Mouse (Mus musculus) gastrocnemius, postnatal 4 days (tissue): ENCODE results near the gene B4galt7. TPM values are rescaled to one million over a fixed set of nuclear protein-coding genes. Genes with fewer than 3 reads are reported as not detected.
A peak's percentile ranks its signal among the peaks of the same experiment; 100 is the strongest.
"Not testable (repeated sequence)": the region's sequence is repeated elsewhere in the genome, so short reads cannot be mapped to it uniquely, and the experiment has no call there.

Experiments
- DNase-seq, 2 experiments: peaks; one replicate each; pipeline ENCODE4 v3.0.0; 2021 to 2022; ENCODE audit warnings: low spot score in 2 of 2, mixed read lengths in 2 of 2
- total RNA-seq, 2 experiments: library from RNA; stranded (reverse); gene quantifications; 2 replicates each; pipeline ENCODE4 v1.2.3; 2021

Gene B4galt7
- total RNA-seq, 2 experiments from 2014 or later, result 11.0 to 12.1 TPM

DNA sequence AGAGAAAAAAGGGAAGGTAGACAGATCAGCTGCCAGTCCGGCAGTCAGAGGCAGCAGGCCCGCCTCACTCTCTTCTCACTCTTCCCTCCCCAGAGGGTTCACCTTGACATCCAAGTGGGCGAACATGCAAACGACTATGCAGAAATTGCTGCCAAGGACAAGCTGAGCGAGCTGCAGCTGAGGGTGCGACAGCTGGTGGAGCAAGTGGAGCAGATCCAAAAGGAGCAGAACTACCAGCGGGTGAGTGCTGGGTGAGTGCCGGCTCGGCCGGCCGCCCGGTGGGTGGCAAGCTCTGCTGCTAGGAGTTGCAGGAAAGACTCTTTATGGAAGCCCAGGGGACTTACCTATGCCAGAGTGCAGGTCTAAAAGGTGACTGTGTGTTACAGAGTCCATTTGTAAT lies 4.3 kb upstream of the B4galt7 start:
- DNase-seq, result no peak

DNA sequence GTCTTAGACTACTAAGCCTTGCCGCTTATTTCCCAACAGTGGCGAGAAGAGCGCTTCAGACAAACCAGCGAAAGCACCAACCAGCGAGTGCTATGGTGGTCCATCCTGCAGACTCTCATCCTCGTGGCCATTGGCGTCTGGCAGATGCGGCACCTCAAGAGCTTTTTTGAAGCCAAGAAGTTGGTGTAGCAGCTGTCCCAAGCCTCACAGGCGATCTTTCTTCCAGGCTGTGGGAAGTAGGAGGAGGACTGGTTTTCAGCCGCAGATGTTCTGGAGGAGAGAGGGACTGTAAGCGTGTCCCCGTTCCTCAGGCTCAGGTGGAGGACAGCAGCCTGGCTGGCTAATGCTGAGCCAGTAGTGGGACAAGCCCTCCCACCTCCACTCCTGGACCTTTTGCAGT lies 2.9 kb upstream of the B4galt7 start:
- DNase-seq, result no peak

DNA sequence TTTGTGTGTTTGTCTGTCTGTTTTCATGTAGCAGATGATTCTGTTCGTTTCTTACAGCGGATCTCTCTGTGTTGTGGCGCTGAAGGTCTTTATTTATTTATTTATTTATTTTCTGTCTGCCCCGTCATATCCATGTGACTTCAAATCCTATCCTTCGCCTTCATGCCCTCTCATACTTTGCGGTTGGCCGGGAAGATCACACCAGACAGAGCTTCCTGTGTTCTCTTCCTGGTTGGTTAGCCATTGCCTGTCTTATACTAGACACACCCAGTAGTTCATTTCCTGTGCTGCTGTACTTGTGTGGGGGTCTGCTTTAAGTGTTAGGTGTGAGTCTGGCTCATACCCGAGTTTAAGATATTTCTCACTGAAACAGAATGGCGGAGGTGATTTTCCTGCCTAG lies 961 bp downstream of the B4galt7 start:
- DNase-seq, result no peak

DNA sequence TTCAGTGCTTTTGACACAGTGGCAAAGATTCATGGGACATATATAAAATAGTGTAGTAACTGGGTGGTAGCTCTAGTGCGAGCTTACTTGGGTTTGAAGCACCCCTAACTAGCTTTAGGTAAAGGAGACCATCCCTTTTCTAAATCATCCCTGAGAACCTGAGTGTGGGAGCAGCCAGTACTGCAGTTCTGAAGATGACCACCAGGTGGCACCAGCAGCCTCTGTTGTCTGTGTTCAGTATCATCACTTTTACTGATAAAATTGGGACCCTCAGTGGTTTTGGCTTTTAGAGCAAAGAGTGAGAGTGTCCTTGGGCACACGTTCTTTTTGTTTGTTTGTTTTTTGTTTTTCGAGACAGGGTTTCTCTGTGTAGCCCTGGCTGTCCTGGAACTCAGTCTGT lies 1.9 kb downstream of the B4galt7 start:
- peak; percentile 75 to 83 for DNase-seq

DNA sequence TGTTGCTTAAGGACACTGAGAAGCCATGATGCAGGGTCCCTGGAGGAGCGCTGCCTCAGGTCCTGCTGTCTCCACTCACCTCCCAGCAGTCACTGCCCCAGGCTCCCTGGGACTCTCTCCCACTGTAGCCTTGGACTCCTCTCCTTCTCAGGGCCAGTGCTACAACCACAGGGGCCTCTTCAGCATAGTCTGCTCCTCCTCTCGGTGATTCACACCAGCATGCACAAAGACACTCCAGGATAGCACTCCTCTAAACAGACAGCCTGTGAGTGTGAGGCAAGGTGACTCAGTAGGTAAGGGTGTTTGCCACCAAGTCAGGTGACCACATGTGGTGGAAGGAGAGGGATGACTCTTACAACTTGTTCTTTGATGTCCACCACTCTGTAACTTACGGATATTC lies 4.9 kb downstream of the B4galt7 start:
- DNase-seq, result no peak

DNA sequence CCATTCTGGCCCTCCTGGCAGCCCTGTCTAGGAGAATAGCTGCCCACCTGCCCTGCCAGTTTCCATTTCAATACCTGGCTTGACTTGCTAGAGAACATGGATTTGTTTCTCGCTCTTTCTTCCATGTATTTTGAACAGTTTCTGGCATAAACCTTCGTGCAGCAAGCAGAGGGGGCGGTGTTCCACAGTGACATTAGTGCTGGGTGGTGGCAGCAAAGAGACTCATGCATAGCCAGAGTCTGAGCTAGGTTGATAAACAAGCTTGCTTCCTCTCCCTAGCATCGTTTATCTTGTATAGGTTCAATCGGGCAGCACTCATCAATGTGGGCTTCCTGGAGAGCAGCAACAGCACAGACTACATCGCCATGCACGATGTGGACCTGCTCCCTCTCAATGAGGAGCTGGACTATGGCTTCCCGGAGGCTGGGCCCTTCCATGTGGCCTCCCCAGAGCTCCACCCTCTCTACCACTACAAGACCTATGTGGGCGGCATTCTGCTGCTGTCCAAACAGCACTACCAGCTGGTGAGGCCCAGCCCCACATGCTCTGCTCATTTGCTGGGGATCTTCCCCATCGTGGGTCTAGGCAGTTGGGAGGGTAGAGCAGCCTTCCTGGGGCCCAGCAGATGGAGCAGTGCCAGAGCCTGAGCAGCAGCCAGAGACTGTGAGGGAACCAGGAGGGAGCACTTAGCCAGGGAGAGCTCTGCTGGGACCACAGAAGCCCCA lies 7.4 kb downstream of the B4galt7 start:
- no peak for DNase-seq

DNA sequence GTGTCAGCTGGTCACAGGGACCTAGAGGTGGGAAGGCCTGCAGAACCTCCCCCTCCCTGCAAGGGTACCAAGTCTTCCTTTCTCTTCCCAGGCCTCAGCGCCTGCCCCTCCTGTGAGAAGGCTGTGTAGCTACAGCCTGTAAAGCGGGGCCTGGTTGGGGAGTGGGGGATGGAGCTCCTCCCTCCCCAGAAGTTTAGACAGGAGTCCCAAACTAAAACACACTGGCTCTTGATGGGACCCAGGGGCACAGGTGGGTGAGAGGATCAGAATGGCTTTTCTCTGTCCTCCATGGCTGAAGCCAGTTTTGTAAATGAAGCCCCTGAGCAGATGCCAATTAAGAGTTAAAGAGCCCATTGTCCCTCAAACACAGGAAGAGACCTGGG lies 7.9 kb downstream of the B4galt7 start:
- DNase-seq, result no peak

DNA sequence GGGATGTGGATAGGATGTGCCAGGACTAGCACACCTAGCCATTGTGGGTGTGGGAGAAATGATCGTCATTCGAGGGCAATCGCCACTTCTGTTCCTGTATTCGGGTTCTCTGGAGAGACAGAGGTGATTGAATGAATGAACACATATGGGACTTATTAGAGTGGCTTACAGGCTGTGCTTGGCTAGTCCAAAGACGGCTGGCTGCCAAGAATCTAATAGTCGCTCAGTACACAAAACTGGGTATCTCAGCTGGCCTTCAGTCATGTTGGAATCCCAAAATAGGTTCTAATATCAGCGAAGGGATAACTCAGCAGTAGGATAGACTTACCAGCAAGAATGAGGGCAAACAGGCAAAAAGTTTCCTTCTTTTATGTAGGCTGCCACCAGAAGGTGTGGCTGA lies 12.3 kb downstream of the B4galt7 start:
- no peak for DNase-seq

DNA sequence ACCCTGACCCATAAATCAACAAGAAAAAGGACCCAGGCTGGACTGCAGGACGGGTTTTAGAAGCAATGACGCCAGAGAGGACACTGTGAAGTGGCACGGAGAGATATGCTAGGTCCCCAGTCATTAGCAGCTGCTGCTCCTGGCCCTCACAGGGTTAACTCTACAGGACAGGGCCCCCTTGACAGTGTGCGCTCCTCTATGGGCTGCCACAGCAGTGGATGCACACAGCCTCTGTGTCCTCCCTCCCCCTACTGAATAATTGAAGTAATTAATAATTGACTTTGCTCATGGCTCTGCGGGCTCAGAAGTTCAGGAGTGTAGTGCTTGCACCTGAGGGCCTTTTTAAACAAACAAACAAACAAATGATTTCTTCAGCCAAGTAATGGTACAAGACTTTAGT lies 13.8 kb downstream of the B4galt7 start:
- DNase-seq, result no peak

DNA sequence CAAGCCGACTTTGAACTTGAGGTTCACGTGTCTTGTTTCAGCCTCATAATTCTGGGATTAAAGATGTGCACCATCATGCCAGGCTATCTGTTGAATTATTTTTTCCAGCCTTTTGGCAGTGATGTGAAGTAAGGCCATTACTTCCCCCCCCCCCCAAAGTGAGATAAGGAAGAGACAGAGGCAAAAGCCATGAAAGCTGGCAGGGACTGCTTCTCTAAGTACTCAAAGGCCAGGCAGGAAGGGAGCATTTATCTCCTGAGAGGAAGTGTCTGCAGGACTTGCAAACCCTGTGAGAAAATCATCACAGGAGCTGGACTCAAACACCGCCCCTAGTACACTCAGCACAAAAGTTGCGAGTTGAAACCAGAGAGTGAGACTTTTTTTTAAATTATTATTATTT lies 19.6 kb downstream of the B4galt7 start:
- no peak for DNase-seq

DNA sequence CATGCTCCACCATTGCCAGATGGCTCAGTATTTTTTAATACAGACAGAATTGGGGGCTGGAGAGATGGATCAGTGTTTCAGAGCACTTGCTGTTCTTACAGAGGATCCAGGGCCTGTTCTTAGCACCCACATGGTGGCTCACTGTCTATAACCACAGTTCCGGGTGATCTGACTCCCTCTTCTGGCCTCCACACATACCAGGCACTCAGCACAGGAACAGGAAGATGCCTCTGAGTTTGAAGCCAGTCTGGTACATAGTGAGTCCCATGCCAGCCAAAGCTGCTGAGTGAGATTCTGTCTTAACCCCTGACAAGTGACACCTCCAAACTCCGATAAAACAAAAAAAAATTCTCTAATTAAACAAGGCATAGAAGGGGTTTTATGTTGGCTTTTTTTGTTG lies 20.6 kb downstream of the B4galt7 start:
- DNase-seq, result no peak

DNA sequence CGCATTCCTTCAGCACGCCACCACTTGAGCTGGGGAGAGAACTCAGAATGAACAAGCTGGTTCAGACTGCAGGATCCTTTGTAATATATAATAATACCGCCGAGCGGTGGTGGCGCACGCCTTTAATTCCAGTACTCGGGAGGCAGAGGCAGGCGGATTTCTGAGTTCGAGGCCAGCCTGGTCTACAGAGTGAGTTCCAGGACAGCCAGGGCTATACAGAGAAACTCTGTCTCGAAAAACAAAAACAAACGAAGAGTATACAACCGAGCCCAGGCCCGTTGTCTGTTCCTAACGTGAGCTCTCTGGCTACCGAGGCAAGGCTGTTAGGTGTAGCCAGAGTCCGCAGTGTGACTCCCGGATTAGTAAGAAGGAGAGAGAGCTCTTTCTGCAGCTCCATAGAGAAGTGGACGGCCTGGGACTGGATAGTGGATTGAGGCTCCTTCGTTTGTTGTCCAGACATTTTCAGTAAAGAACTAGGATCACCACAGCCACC lies 22.5 kb downstream of the B4galt7 start:
- DNase-seq, result not testable (repeated sequence)

DNA sequence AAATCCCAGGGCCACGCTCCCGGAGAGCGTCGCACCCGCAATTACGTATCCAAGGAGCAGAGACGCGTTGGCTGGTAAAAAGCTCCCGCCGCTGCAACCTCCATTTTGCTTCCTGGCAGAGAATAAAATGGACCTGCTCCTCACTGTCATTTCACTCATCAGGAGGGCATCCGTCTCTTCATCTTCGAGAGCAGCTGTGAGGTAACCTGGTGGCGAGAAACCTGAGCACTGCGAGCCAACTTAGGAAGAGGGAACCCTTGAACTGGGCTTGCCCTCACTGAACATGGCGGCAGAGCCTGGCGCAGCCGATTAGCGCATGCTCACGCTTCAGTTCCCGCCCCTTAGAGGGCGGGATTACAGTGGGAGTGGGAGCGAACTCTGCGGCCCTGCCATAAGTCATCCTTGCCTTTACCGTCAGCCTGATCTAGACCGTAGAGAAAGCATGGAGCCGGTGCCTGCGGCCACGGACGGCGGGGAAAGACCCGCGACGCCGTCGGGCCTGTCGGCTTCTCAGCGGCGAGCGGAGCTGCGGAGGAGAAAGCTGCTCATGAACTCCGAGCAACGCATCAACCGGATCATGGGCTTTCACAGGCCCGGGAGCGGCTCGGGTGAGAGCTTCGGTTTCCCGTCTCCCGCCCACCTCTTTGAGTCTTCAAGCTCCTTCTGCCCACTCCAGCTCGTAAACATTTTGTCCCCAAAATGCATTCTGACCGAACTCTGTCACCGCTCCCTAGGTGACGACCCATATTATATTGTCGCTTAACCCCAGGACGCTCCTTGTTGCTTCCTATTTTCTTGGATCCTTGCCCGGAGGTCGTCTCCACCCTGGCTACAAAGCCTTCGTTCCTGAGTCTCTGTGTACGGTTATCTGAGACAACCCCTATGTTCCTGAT lies 23.2 kb downstream of the B4galt7 start, which contains the start of gene Caml:
Caml (plus strand) TSS at position 357 of the 893 bp plus-strand sequence.
- DNase-seq, result peak; percentile 64 to 88

DNA sequence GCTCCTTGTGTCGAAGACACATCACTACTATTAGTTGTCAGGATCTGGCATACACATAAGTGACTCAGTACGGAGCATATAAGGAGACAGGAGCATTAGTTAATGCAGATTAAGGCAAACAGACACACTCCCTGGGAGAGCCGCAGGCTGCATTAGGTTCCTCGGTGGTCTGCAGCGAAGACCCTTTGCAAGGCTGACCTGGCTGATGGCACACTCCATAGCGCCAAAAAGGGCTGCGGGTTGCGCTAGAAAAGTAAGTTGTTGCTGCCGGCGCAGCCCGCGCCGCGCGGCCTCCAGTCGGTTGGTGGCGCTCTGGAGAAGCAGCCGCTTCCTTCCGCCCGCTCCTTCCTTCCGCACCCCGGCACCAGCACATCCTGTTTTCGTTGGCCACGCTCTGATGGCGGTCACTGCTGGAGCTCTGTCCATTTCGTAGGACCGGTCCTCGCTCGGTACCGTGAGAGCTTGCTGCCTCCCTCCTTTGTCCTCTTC lies 35.0 kb downstream of the B4galt7 start, which contains the start of gene Ddx46:
Ddx46 (plus strand) TSS at position 389 of the 489 bp plus-strand sequence.
- peak; percentile 90 to 92 for DNase-seq

DNA sequence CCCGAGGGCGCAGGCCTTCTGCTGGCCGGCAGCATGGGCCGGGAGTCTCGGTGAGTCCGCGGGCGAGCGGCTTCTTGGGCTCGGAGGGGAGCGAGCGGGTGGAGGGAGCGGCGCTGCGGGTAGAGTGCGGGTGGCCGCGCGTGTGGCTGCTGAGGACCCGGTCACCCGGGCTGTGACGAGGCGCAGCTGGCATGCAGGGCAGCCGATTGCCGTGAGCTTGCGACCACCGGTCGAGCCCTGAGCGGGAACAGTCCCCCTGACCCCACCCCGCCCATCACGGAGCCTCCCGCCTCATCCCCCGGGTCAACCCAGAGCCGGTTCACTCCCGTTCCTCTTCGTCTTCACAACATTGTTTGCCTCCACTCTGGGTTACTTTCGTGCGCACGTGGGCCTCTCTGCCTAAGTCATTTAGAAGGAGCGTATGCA lies 35.5 kb downstream of the B4galt7 start:
- no peak for DNase-seq

DNA sequence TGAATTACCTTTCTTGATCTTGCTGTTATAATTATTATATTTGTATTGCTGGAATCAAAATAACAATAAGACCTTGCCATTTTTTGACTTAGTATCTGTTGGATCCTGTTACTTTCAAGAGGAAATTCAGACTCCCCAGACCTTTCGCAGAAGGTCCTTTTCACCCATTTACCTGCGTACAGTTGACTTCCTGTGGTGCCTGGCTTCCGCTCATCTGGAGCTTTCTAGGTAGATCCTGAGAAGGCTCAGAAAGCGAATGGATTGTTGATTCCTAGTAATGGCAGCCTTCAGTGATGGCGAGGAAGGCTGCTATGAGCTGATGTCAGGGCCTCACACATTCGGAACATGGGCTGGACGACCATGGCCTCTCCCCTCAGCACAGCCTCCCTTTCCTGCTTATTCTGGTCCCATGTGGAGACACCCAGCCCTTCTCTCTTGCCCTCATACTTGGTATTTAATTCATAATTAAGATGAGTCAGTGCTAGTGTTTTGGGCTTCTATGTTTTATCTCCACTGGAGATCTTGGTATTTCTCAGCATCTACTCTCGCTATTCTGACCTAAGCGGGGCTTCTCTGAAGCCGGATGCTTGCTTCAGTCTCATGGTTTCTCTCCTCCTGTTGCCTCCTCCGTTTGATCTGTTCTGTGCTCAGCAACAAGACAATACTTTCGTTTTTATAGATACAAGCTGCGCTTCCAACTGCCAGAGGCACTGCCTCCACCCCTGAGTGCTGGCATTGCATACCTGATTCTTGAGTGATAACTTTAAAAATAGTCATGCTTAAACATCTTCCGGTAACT lies 36.7 kb downstream of the B4galt7 start:
- DNase-seq, result no peak

DNA sequence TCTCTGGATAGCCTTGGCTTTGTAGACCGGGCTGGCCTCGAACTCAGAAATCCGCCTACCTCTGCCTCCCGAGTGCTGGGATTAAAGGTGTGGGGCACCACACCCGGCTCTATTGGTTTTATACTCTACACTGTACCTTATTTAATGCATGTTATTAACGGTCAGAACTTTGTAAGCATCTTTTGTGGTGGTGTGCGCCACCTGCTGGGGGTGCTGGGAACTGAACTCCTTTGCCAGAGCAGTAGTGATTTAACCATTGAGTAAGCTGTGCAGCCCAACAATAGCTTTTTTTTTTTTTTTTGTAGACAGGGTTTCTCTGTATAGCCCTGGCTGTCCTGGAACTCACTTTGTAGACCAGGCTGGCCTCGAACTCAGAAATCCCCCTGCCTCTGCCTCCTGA lies 40.8 kb downstream of the B4galt7 start:
- DNase-seq, result peak; percentile 54 to 70

DNA sequence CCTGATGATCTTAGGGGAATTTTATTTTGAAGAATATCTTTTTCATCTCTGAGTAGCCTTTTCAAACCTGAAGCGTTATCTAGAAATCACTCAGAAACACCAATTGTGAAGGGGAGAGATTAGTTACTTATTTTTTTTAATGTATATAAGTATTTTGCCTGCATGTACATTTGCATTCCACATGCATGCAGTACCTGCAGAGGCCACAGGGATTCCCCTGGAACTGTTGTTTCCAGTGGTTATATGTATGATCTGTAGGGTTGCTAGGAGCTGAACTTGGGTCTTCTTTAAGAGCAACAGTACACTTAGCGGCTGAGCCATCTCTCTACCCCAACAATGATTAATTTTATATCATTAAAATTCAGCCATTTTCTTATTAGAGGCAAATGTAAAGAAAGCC lies 44.8 kb downstream of the B4galt7 start:
- DNase-seq, result no peak

DNA sequence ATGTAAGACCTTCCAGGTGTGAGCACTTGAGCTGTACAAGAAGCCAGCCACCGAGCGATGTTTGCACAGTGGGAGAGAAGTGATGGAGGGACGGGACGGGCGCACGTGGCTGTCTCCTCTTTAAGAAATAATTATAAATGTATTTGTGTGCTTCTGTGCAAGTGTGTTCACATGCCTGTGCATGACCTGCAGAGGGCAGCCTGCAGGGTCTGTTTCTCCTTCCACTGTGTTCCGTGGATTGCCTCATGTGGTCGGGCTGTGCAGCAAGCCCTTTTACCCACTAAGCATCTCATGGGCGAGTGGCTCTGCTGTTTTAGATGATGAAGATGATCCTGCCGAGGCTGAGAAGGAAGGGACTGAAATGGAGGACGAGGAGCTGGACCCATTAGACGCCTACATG lies 50.4 kb downstream of the B4galt7 start:
- DNase-seq, result no peak

DNA sequence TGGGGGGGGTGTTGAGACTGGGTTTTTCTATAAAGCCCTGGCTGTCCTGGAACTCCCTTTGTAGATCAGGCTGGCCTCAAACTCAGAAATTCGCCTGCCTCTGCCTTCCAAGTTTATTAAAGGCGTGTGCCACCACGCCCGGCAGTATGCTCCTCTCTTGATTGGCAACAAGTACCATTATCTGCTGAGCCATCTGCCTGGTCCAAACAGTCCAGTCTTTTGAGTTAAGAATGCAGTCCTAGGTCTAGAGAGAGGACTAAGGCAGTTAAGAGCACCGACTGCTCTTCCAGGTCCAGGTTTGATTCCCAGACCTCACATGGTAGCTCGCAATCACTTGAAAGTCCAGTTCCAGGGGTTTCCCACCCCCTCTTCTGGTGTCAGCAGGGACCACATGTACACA lies 51.3 kb downstream of the B4galt7 start:
- no peak for DNase-seq
